Mouse (Mus musculus): ENCODE measurements around the gene Prss50. TPM values are rescaled to one million over a fixed set of nuclear protein-coding genes. Genes with fewer than 3 reads are reported as not detected.

The Prss50 gene
- total RNA-seq, 2 experiments from 2014 or later: not detected

GRCm38 (mm10) chr9:110899451-110900008, 41.8 kb downstream of the Prss50 start:
- no peak for ATAC-seq (replicated peaks; ENCODE audit: poor library complexity, severe bottlenecking)

GRCm38 (mm10) chr9:110901204-110901603, 43.4 kb downstream of the Prss50 start:
- ATAC-seq (replicated peaks; ENCODE audit: poor library complexity, severe bottlenecking): no peak

GRCm38 (mm10) chr9:110902271-110902670, 44.5 kb downstream of the Prss50 start:
- ATAC-seq (replicated peaks; ENCODE audit: poor library complexity, severe bottlenecking): no peak

- ATAC-seq (replicated peaks; ENCODE audit: poor library complexity, severe bottlenecking): no peak
Measured at GRCm38 (mm10) chr9:110907201-110907837, 49.6 kb downstream of the Prss50 start.

- no peak for ATAC-seq (replicated peaks; ENCODE audit: poor library complexity, severe bottlenecking)
Measured at GRCm38 (mm10) chr9:110907838-110908630, 50.3 kb downstream of the Prss50 start.

- ATAC-seq (replicated peaks; ENCODE audit: poor library complexity, severe bottlenecking): no peak
Measured at GRCm38 (mm10) chr9:110908631-110909016, 50.9 kb downstream of the Prss50 start.

GRCm38 (mm10) chr9:110909371-110909967, 51.7 kb downstream of the Prss50 start:
- ATAC-seq (replicated peaks; ENCODE audit: poor library complexity, severe bottlenecking): no peak

Other genes starting within 250 kb of the Prss50 start
- gene Nradd, start 233.5 kb upstream of the Prss50 start, total RNA-seq (2014; fragmentation: Nextera tagmentation): 4.4 and 4.5 TPM in 2 replicates
- 0.99 and 4.7 TPM in 2 replicates for gene Nradd, start 233.5 kb upstream of the Prss50 start, total RNA-seq (2017)
- gene Nbeal2, start 203.8 kb upstream of the Prss50 start, total RNA-seq (2014; fragmentation: Nextera tagmentation): 37.5 and 49.2 TPM in 2 replicates
- 11.0 and 13.9 TPM in 2 replicates for gene Nbeal2, start 203.8 kb upstream of the Prss50 start, total RNA-seq (2017)
- gene Ccdc12, start 201.5 kb upstream of the Prss50 start, total RNA-seq (2014; fragmentation: Nextera tagmentation): 149 TPM in 2 replicates
- gene Ccdc12, start 201.5 kb upstream of the Prss50 start, total RNA-seq (2017): 98.5 and 104 TPM in 2 replicates
- not detected in 2 replicates for gene Myl3, start 116.1 kb upstream of the Prss50 start, total RNA-seq (2014; fragmentation: Nextera tagmentation)
- not detected in 2 replicates for gene Myl3, start 116.1 kb upstream of the Prss50 start, total RNA-seq (2017)
- 1.2 TPM in 1 of 2 replicates, not detected in the other for gene Pth1r, start 110.8 kb upstream of the Prss50 start, total RNA-seq (2014; fragmentation: Nextera tagmentation)
- gene Pth1r, start 110.8 kb upstream of the Prss50 start, total RNA-seq (2017): 0.10 and 2.5 TPM in 2 replicates
- gene Prss42, start 59.8 kb upstream of the Prss50 start, total RNA-seq (2014; fragmentation: Nextera tagmentation): not detected in 2 replicates
- gene Prss42, start 59.8 kb upstream of the Prss50 start, total RNA-seq (2017): not detected in 2 replicates
- not detected in 2 replicates for gene Prss44, start 44.0 kb upstream of the Prss50 start, total RNA-seq (2014; fragmentation: Nextera tagmentation)
- gene Prss44, start 44.0 kb upstream of the Prss50 start, total RNA-seq (2017): not detected in 2 replicates
- not detected in 2 replicates for gene Prss43, start 31.3 kb upstream of the Prss50 start, total RNA-seq (2014; fragmentation: Nextera tagmentation)
- not detected in 2 replicates for gene Prss43, start 31.3 kb upstream of the Prss50 start, total RNA-seq (2017)
- gene Prss45, start 23.4 kb upstream of the Prss50 start, total RNA-seq (2014; fragmentation: Nextera tagmentation): not detected in 2 replicates
- not detected in 2 replicates for gene Prss45, start 23.4 kb upstream of the Prss50 start, total RNA-seq (2017)
- not detected in 2 replicates for gene Prss46, start 13.5 kb upstream of the Prss50 start, total RNA-seq (2014; fragmentation: Nextera tagmentation)
- gene Prss46, start 13.5 kb upstream of the Prss50 start, total RNA-seq (2017): not detected in 2 replicates
- gene Als2cl, start 21.9 kb downstream of the Prss50 start, total RNA-seq (2014; fragmentation: Nextera tagmentation): 0.41 TPM in 1 of 2 replicates, not detected in the other
- gene Als2cl, start 21.9 kb downstream of the Prss50 start, total RNA-seq (2017): 0.04 TPM in 1 of 2 replicates, not detected in the other
- not detected in 2 replicates for gene Tmie, start 22.1 kb downstream of the Prss50 start, total RNA-seq (2014; fragmentation: Nextera tagmentation)
- not detected in 2 replicates for gene Tmie, start 22.1 kb downstream of the Prss50 start, total RNA-seq (2017)
- not detected in 2 replicates for gene Fam240a, start 58.9 kb downstream of the Prss50 start, total RNA-seq (2014; fragmentation: Nextera tagmentation)
- gene Fam240a, start 58.9 kb downstream of the Prss50 start, total RNA-seq (2017): not detected in 2 replicates
- not detected in 2 replicates for gene Tdgf1, start 88.2 kb downstream of the Prss50 start, total RNA-seq (2014; fragmentation: Nextera tagmentation)
- gene Tdgf1, start 88.2 kb downstream of the Prss50 start, total RNA-seq (2017): not detected in 2 replicates
- not detected in 2 replicates for gene Lrrc2, start 93.6 kb downstream of the Prss50 start, total RNA-seq (2014; fragmentation: Nextera tagmentation)
- 0.21 TPM in 1 of 2 replicates, not detected in the other for gene Lrrc2, start 93.6 kb downstream of the Prss50 start, total RNA-seq (2017)
- gene Rtp3, start 132.6 kb downstream of the Prss50 start, total RNA-seq (2014; fragmentation: Nextera tagmentation): not detected in 2 replicates
- gene Rtp3, start 132.6 kb downstream of the Prss50 start, total RNA-seq (2017): not detected in 2 replicates
- 32.3 TPM in 1 of 2 replicates, not detected in the other for gene Ltf, start 161.3 kb downstream of the Prss50 start, total RNA-seq (2014; fragmentation: Nextera tagmentation)
- 99.6 and 152 TPM in 2 replicates for gene Ltf, start 161.3 kb downstream of the Prss50 start, total RNA-seq (2017)
- gene Ccrl2, start 199.6 kb downstream of the Prss50 start, total RNA-seq (2014; fragmentation: Nextera tagmentation): 3.7 TPM in 1 of 2 replicates, not detected in the other
- gene Ccrl2, start 199.6 kb downstream of the Prss50 start, total RNA-seq (2017): 6.5 and 8.8 TPM in 2 replicates

Measured in granulocyte monocyte progenitor cell, adult 5-6 weeks (primary cell).